Mouse (Mus musculus) large intestine, adult 2 months (tissue): ENCODE results near the gene Syt14. TPM values are rescaled to one million over a fixed set of nuclear protein-coding genes. Genes with fewer than 3 reads are reported as not detected.

ENCODE experiments used
- polyA plus RNA-seq: library from polyadenylated mRNA; depleted of rRNA; stranded (reverse); fragments of >200 nt; gene quantifications from 2 replicates; pipeline ENCODE4 v1.2.3, GENCODE M21; 2012; rRNA removed

Syt14 gene
- polyA plus RNA-seq, 1 experiment = 0.06 TPM

Other genes with a start within 250 kb of the Syt14 start
- 1.1 and 1.2 TPM in 2 replicates for gene Sertad4, start 180.0 kb downstream of the Syt14 start, polyA plus RNA-seq
- gene Diexf, start 94.5 kb upstream of the Syt14 start, polyA plus RNA-seq = 10.4 and 12.9 TPM in 2 replicates
- gene Irf6, start 117.3 kb upstream of the Syt14 start, polyA plus RNA-seq = 108 and 192 TPM in 2 replicates
- gene A130010J15Rik, start 132.3 kb upstream of the Syt14 start, polyA plus RNA-seq = 5.0 and 6.6 TPM in 2 replicates
- gene Traf3ip3, start 165.9 kb upstream of the Syt14 start, polyA plus RNA-seq = 6.1 and 7.4 TPM in 2 replicates
- 14.7 and 16.7 TPM in 2 replicates for gene Lamb3, start 171.9 kb upstream of the Syt14 start, polyA plus RNA-seq
- gene Hsd11b1, start 228.3 kb upstream of the Syt14 start, polyA plus RNA-seq = 10.5 and 12.3 TPM in 2 replicates
- 28.4 and 31.0 TPM in 2 replicates for gene G0s2, start 237.4 kb upstream of the Syt14 start, polyA plus RNA-seq